12 mouse cellular contexts compared by ENCODE assay signal in genomic region chr9:123769532-123769931, GRCm38 (mm10). TPM values are rescaled to one million over a fixed set of nuclear protein-coding genes. Genes with fewer than 3 reads are reported as not detected.
A peak's percentile ranks its signal among the peaks of the same experiment; 100 is the strongest.
DNase-seq lines count a peak whose midpoint lies in the region; ATAC-seq and TF ChIP-seq lines count a peak whose summit lies in the region.
"Had no signal": no experiment of that assay in that cellular context is flagged by ENCODE, and none has a peak within 500 bp of the region (broad histone marks: within the 10 kb centered on the region; RNA-seq: fewer than 3 reads in every experiment).

No protein-coding gene starts in this region.

- no peak for TF ChIP-seq POLR2A in CH12.LX (IDR thresholded peaks at IDR 0.05; ENCODE audit: low read depth, low read length)

- peak; percentile 7 for DNase-seq in adrenal gland, adult 2 months
- DNase-seq in adrenal gland, postnatal 25 days: no peak
- DNase-seq in layer of hippocampus, adult 11-12 months (ENCODE audit: low spot score): peak; percentile 10
- DNase-seq in layer of hippocampus, adult 2 months (ENCODE audit: low spot score in 2 of 2): no peak
- no peak for DNase-seq in CH12.LX (ENCODE audit: extremely low read depth)
- DNase-seq in ovary, postnatal 36 days (ENCODE audit: low spot score): no peak
- DNase-seq: cerebellum, adult 11 months; lung, postnatal 14 days had no signal

- in situ Hi-C loops in CH12.LX (cut with MboI; ENCODE audit: low pct_ligation_motif_present, low pct_unique_long_range_greater_than_20kb, low sequenced_read_pairs): loop anchor here (10.0 kb wide), 1 partner anchor 55 kb away; the partner anchor contains the start of gene Lztfl1

- peaks cover 10 to 30% of the 10 kb centered on the region in 2 experiments for H3K4me1 ChIP-seq in CH12.LX (ENCODE audit: control insufficient read depth in 1 of 2, insufficient read depth in 2 of 2)
- no peaks in the 10 kb centered on the region for H3K4me1 ChIP-seq in forebrain, embryonic 13.5 days
- H3K4me1 ChIP-seq: hindbrain, embryonic 15.5 days had no signal

- ATAC-seq in monocyte, adult 5-6 weeks (replicated peaks; ENCODE audit: insufficient number of reproducible peaks, low FRiP score, low TSS enrichment, poor library complexity, severe bottlenecking): peak; percentile 82
- ATAC-seq in forebrain, embryonic 13.5 days: no peak

- peak overlapping the region; percentile 83 for H3K4me2 ChIP-seq in CH12.LX (ENCODE audit: insufficient read depth, low read depth, poor library complexity, severe bottlenecking)
- H3K4me2 ChIP-seq in forebrain, embryonic 13.5 days: no peak overlapping the region
- H3K4me2 ChIP-seq: hindbrain, embryonic 15.5 days had no signal

- no peak for TF ChIP-seq EP300 in CH12.LX (IDR thresholded peaks at IDR 0.05; ENCODE audit: low read length)

- TF ChIP-seq CTCF in layer of hippocampus, adult 2 months (conservative IDR thresholded peaks at IDR 0.05): no peak
- no peak for TF ChIP-seq CTCF in CH12.LX (conservative IDR thresholded peaks at IDR 0.05 in 1 of 2, IDR thresholded peaks at IDR 0.05 in 1 of 2; ENCODE audit: low read depth in 2 of 2, low read length in 2 of 2)

- H3K36me3 ChIP-seq in CH12.LX (replicated peaks in 1 of 2; ENCODE audit: control insufficient read depth in 1 of 2, insufficient read depth in 1 of 2, low read length in 1 of 2): no peaks in the 10 kb centered on the region
- no peaks in the 10 kb centered on the region for H3K36me3 ChIP-seq in forebrain, embryonic 13.5 days (ENCODE audit: poor library complexity, severe bottlenecking)
- H3K36me3 ChIP-seq: hindbrain, embryonic 15.5 days had no signal

- 0 out of 2 replicates have a peak overlapping the region, but pooled peaks have one; percentile 35 for H3K9ac ChIP-seq in CH12.LX (ENCODE audit: insufficient read depth, low read depth)
- H3K9ac ChIP-seq in forebrain, embryonic 13.5 days: no peak overlapping the region
- H3K9ac ChIP-seq: hindbrain, embryonic 15.5 days had no signal

- no peak overlapping the region for H3K27ac ChIP-seq in layer of hippocampus, adult 2 months
- no peak overlapping the region for H3K27ac ChIP-seq in CH12.LX (ENCODE audit: insufficient read depth, low read depth)
- H3K27ac ChIP-seq in forebrain, embryonic 13.5 days: no peak overlapping the region
- H3K27ac ChIP-seq: hindbrain, embryonic 15.5 days had no signal

- H3K79me2 ChIP-seq in CH12.LX (replicated peaks; ENCODE audit: control insufficient read depth, extremely low read depth, insufficient read depth, poor library complexity, severe bottlenecking): no peaks in the 10 kb centered on the region

- H3K9me3 ChIP-seq in CH12.LX (replicated peaks; ENCODE audit: low read length): no peaks in the 10 kb centered on the region
- no peaks in the 10 kb centered on the region for H3K9me3 ChIP-seq in forebrain, embryonic 13.5 days (replicated peaks)
- H3K9me3 ChIP-seq: hindbrain, embryonic 15.5 days had no signal

- WGBS in forebrain, embryonic 13.5 days: 79% methylated on average over 6 of the region's 6 CpGs

- H3K27me3 ChIP-seq in CH12.LX (replicated peaks): no peaks in the 10 kb centered on the region
- no peaks in the 10 kb centered on the region for H3K27me3 ChIP-seq in forebrain, embryonic 13.5 days
- H3K27me3 ChIP-seq: hindbrain, embryonic 15.5 days had no signal

- no peak overlapping the region for H3K4me3 ChIP-seq in layer of hippocampus, adult 2 months
- no peak overlapping the region for H3K4me3 ChIP-seq in CH12.LX (replicated peaks in 1 of 3; ENCODE audit: low read depth in 2 of 3, low read length in 2 of 3, poor library complexity in 1 of 3)
- no peak overlapping the region for H3K4me3 ChIP-seq in forebrain, embryonic 13.5 days
- H3K4me3 ChIP-seq: hindbrain, embryonic 15.5 days had no signal

- dilution Hi-C loops in CH12.LX (cut with MboI; ENCODE audit: extremely low pct_ligation_motif_present, extremely low pct_unique_long_range_greater_than_20kb, low sequenced_read_pairs): no loop called here

- TF ChIP-seq RAD21 in CH12.LX (IDR thresholded peaks at IDR 0.05; ENCODE audit: low read depth, low read length): no peak

TF ChIP-seq in CH12.LX, 34 proteins besides CTCF, POLR2A, EP300 and RAD21:
- TF ChIP-seq MAZ (IDR thresholded peaks at IDR 0.05; ENCODE audit: low read depth, low read length): 0 out of 2 replicates have a peak, but pooled peaks have one; percentile 28
- TF ChIP-seq IRF4 (IDR thresholded peaks at IDR 0.05; ENCODE audit: low read depth, low read length): no peak

RNA-seq across cellular contexts. Expression of gene Cxcr6, which starts 36.7 kb away (rescaled TPM):
- total RNA-seq in adrenal gland, adult 2 months (2021): under 1 TPM in 1 of 2 experiments, not detected in 1; 0.21 TPM
- polyA plus RNA-seq in adrenal gland, adult 2 months (2012; rRNA removed): 0.20 TPM in 1 of 2 replicates, not detected in the other
- not detected in 2 replicates for total RNA-seq in adrenal gland, postnatal 25 days (2021)
- not detected for total RNA-seq in layer of hippocampus, adult 2 months (2021)
- total RNA-seq in CH12.LX (2012; rRNA removed) (0.08 and 0.34 TPM in 2 replicates), CH12.LX (2014; rRNA removed) (1.4 and 1.5 TPM in 2 replicates)
- polyA plus RNA-seq in CH12.LX (2012; ENCODE audit: insufficient read length, low read depth): 0.80 and 1.0 TPM in 2 replicates
- total RNA-seq in monocyte, adult 5-6 weeks (2017): 0.78 to 1.9 TPM (median 1.3 TPM) in 3 replicates
- polyA plus RNA-seq in forebrain, embryonic 13.5 days (2015; fragmentation: Nextera tagmentation; extraction: Ambion mirVana): 0.08 and 0.18 TPM in 2 replicates
- total RNA-seq: MEL had no signal

RNA-seq across cellular contexts. Expression of gene Lztfl1, which starts 52.0 kb away (rescaled TPM):
- total RNA-seq in adrenal gland, adult 2 months (2021): 10 to 100 TPM; 44.7 to 55.5 TPM
- 0.74 and 1.1 TPM in 2 replicates for polyA plus RNA-seq in adrenal gland, adult 2 months (2012; rRNA removed)
- total RNA-seq in adrenal gland, postnatal 25 days (2021): 43.3 and 53.7 TPM in 2 replicates
- 10 to 100 TPM; 62.4 to 69.3 TPM for total RNA-seq in layer of hippocampus, adult 2 months (2021)
- 17.6 and 17.8 TPM in 2 replicates for total RNA-seq in CH12.LX (2012; rRNA removed)
- 25.6 and 35.7 TPM in 2 replicates for total RNA-seq in CH12.LX (2014; rRNA removed)
- polyA plus RNA-seq in CH12.LX (2012; ENCODE audit: insufficient read length, low read depth): 28.3 and 36.7 TPM in 2 replicates
- total RNA-seq in monocyte, adult 5-6 weeks (2017): 7.7 to 21.2 TPM (median 20.7 TPM) in 3 replicates
- polyA plus RNA-seq in forebrain, embryonic 13.5 days (2015; fragmentation: Nextera tagmentation; extraction: Ambion mirVana): 50.8 and 52.7 TPM in 2 replicates

Comparison
In these comparisons a context has a peak if more than half of its experiments do, and no peak if none do; other contexts are left out.
1. DNase-seq: peak in adrenal gland, adult 2 months (single experiment) and layer of hippocampus, adult 11-12 months (single experiment); none in adrenal gland, postnatal 25 days (single experiment), layer of hippocampus, adult 2 months (0 of 2), CH12.LX (single experiment) and ovary, postnatal 36 days (single experiment).